Mouse (Mus musculus): ENCODE results near the gene C1qb. TPM values are rescaled to one million over a fixed set of nuclear protein-coding genes. Genes with fewer than 3 reads are reported as not detected.

The C1qb gene
- polyA plus RNA-seq, 1 experiment from 2014 or later = 196 TPM

DNA sequence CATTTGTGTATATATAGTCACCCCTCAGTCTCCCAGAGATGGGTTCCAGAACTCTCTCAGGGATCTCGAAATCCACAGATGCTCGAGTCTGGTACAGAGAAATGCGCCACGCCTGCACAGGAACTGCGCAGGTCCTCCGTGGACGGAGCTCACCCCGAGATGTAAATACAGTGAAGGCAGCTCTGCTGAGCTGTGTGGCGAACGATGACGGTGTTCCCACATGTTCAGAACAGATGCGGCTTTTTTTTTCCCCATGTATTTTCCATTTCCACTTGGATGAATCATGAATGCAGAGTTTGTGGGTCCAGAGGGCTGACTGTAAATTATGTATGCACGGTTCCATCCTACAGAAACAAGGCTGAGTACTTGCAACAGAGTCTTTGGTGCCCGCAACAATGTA lies 11.0 kb downstream of the C1qb start:
- no peak for ATAC-seq
- WGBS (ENCODE audit: insufficient replicate concordance) = 81% methylated on average over 14 of the region's 14 CpGs
- no peaks in the 10 kb centered on the region for H3K4me1 ChIP-seq (ENCODE audit: insufficient read depth)

GRCm38 (mm10) chr4:136868371-136868770 lies 17.6 kb downstream of the C1qb start:
- TF ChIP-seq CTCF (IDR thresholded peaks at IDR 0.05; ENCODE audit: low read depth) (no peak), EP300 (IDR thresholded peaks at IDR 0.05; ENCODE audit: low read depth) (no peak)
- H3K27ac ChIP-seq (ENCODE audit: low read depth) = no peak overlapping the region
- no peaks in the 10 kb centered on the region for H3K9me3 ChIP-seq (ENCODE audit: low read length)
- H3K27me3 ChIP-seq (ENCODE audit: insufficient read depth, low read length) = peaks cover 4% of the 10 kb centered on the region; the same call in 1 of the 2 replicates
- WGBS (ENCODE audit: insufficient replicate concordance) = 65% methylated on average over 6 of the region's 6 CpGs
- no peak overlapping the region for H3K4me3 ChIP-seq (ENCODE audit: low read depth, low read length)
- no peaks in the 10 kb centered on the region for H3K4me1 ChIP-seq (ENCODE audit: insufficient read depth)
- H3K4me2 ChIP-seq (ENCODE audit: low read depth, low read length) = no peak overlapping the region
- ATAC-seq (no peak), DNase-seq (no peak)
- no peak overlapping the region for H3K9ac ChIP-seq (replicated peaks)
- no peaks in the 10 kb centered on the region for H3K36me3 ChIP-seq (replicated peaks; ENCODE audit: insufficient read depth, low read length)

More for the DNA sequence above, 11.0 kb downstream of the C1qb start:
- Histone ChIP-seq H3K4me2 (ENCODE audit: low read depth, low read length) (no peak overlapping the region), H3K27me3 (ENCODE audit: insufficient read depth, low read length) (no peaks in the 10 kb centered on the region), H3K27ac (ENCODE audit: low read depth) (no peak overlapping the region), H3K9ac (replicated peaks) (no peak overlapping the region), H3K36me3 (replicated peaks; ENCODE audit: insufficient read depth, low read length) (no peaks in the 10 kb centered on the region), H3K4me3 (ENCODE audit: low read depth, low read length) (no peak overlapping the region), H3K9me3 (ENCODE audit: low read length) (no peaks in the 10 kb centered on the region)
- no peak for DNase-seq
- TF ChIP-seq CTCF (IDR thresholded peaks at IDR 0.05; ENCODE audit: low read depth) (no peak), EP300 (IDR thresholded peaks at IDR 0.05; ENCODE audit: low read depth) (no peak)

- no peak overlapping the region for H3K4me2 ChIP-seq (ENCODE audit: low read depth, low read length)
- no peak for ATAC-seq
These were observed 18.2 kb downstream of the C1qb start for GRCm38 (mm10) chr4:136867690-136868345.

GRCm38 (mm10) chr4:136865531-136865930 lies 20.5 kb downstream of the C1qb start:
- no peak overlapping the region for H3K4me3 ChIP-seq (ENCODE audit: low read depth, low read length)
- WGBS (ENCODE audit: insufficient replicate concordance) = 67% methylated on average over 5 of the region's 5 CpGs
- ATAC-seq (no peak), DNase-seq (no peak)
- H3K9ac ChIP-seq (replicated peaks) = no peak overlapping the region
- peaks cover 14% of the 10 kb centered on the region; the same call in 1 of the 2 replicates for H3K27me3 ChIP-seq (ENCODE audit: insufficient read depth, low read length)
- H3K4me2 ChIP-seq (ENCODE audit: low read depth, low read length) = no peak overlapping the region
- no peak overlapping the region for H3K27ac ChIP-seq (ENCODE audit: low read depth)
- TF ChIP-seq EP300 (IDR thresholded peaks at IDR 0.05; ENCODE audit: low read depth) = no peak
- no peak for TF ChIP-seq CTCF (IDR thresholded peaks at IDR 0.05; ENCODE audit: low read depth)
- no peaks in the 10 kb centered on the region for H3K9me3 ChIP-seq (ENCODE audit: low read length)
- no peaks in the 10 kb centered on the region for H3K4me1 ChIP-seq (ENCODE audit: insufficient read depth)
- no peaks in the 10 kb centered on the region for H3K36me3 ChIP-seq (replicated peaks; ENCODE audit: insufficient read depth, low read length)

More at GRCm38 (mm10) chr4:136867690-136868345, 18.2 kb downstream of the C1qb start:
- DNase-seq = no peak
- Histone ChIP-seq H3K4me3 (ENCODE audit: low read depth, low read length) (no peak overlapping the region), H3K9ac (replicated peaks) (no peak overlapping the region), H3K36me3 (replicated peaks; ENCODE audit: insufficient read depth, low read length) (no peaks in the 10 kb centered on the region), H3K27ac (ENCODE audit: low read depth) (no peak overlapping the region), H3K27me3 (ENCODE audit: insufficient read depth, low read length) (peaks cover 4% of the 10 kb centered on the region; the same call in 1 of the 2 replicates), H3K4me1 (ENCODE audit: insufficient read depth) (no peaks in the 10 kb centered on the region), H3K9me3 (ENCODE audit: low read length) (no peaks in the 10 kb centered on the region)
- TF ChIP-seq CTCF (IDR thresholded peaks at IDR 0.05; ENCODE audit: low read depth) (no peak), EP300 (IDR thresholded peaks at IDR 0.05; ENCODE audit: low read depth) (no peak)
- WGBS (ENCODE audit: insufficient replicate concordance) = 27% methylated on average over 11 of the region's 12 CpGs

GRCm38 (mm10) chr4:136864751-136865470 lies 21.1 kb downstream of the C1qb start:
- WGBS (ENCODE audit: insufficient replicate concordance) = 28% methylated on average over 15 of the region's 15 CpGs
- H3K27ac ChIP-seq (ENCODE audit: low read depth) = no peak overlapping the region
- no peaks in the 10 kb centered on the region for H3K36me3 ChIP-seq (replicated peaks; ENCODE audit: insufficient read depth, low read length)
- H3K27me3 ChIP-seq (ENCODE audit: insufficient read depth, low read length) = peaks cover 14% of the 10 kb centered on the region; the same call in 1 of the 2 replicates
- DNase-seq (no peak), ATAC-seq (no peak)
- no peaks in the 10 kb centered on the region for H3K4me1 ChIP-seq (ENCODE audit: insufficient read depth)
- TF ChIP-seq EP300 (IDR thresholded peaks at IDR 0.05; ENCODE audit: low read depth) (no peak), CTCF (IDR thresholded peaks at IDR 0.05; ENCODE audit: low read depth) (no peak)
- H3K4me2 ChIP-seq (ENCODE audit: low read depth, low read length) = no peak overlapping the region
- H3K9me3 ChIP-seq (ENCODE audit: low read length) = no peaks in the 10 kb centered on the region
- H3K9ac ChIP-seq (replicated peaks) = no peak overlapping the region
- no peak overlapping the region for H3K4me3 ChIP-seq (ENCODE audit: low read depth, low read length)

- Histone ChIP-seq H3K27ac (ENCODE audit: low read depth) (no peak overlapping the region), H3K9me3 (ENCODE audit: low read length) (no peaks in the 10 kb centered on the region), H3K9ac (replicated peaks) (no peak overlapping the region), H3K4me2 (ENCODE audit: low read depth, low read length) (no peak overlapping the region), H3K4me1 (ENCODE audit: insufficient read depth) (no peaks in the 10 kb centered on the region), H3K27me3 (ENCODE audit: insufficient read depth, low read length) (peaks cover 14% of the 10 kb centered on the region; the same call in 1 of the 2 replicates), H3K36me3 (replicated peaks; ENCODE audit: insufficient read depth, low read length) (no peaks in the 10 kb centered on the region), H3K4me3 (ENCODE audit: low read depth, low read length) (no peak overlapping the region)
- ATAC-seq (no peak), DNase-seq (no peak)
- WGBS (ENCODE audit: insufficient replicate concordance) = 37% methylated on average over 9 of the region's 9 CpGs
- no peak for TF ChIP-seq CTCF (IDR thresholded peaks at IDR 0.05; ENCODE audit: low read depth)
- TF ChIP-seq EP300 (IDR thresholded peaks at IDR 0.05; ENCODE audit: low read depth) = no peak
These were observed 22.5 kb downstream of the C1qb start for GRCm38 (mm10) chr4:136863517-136863916.

Data from liver, postnatal 0 days (tissue).